Mouse (Mus musculus) lung, adult 2 months (tissue): ENCODE measurements around the gene Ryr3. TPM values are rescaled to one million over a fixed set of nuclear protein-coding genes. Genes with fewer than 3 reads are reported as not detected.

Source experiments
- DNase-seq: peaks from one replicate; pipeline ENCODE4 v3.0.0; 2022
- H3K4me1 ChIP-seq: fragments of 200-500 bp; 2 replicates; pipeline ENCODE4 v1.6.1; 2011; ENCODE audit warnings: low read length; ENCODE audit not compliant: control insufficient read depth, insufficient read depth
- H3K4me3 ChIP-seq: fragments of 200-500 bp; replicated peaks from 2 replicates; pipeline ENCODE3; 2011; ENCODE audit warnings: low read depth, mild to moderate bottlenecking, control low read depth, low read length; ENCODE audit errors: extremely low read depth
- CTCF ChIP-seq: fragments of 200-500 bp; IDR thresholded peaks from 2 replicates; pipeline ENCODE4 v1.5.1; 2011; ENCODE audit warnings: mild to moderate bottlenecking, low read length, control low read depth; ENCODE audit not compliant: insufficient read depth
- POLR2A ChIP-seq: fragments of 200-500 bp; IDR thresholded peaks from 2 replicates; pipeline ENCODE4 v1.6.1; 2011; ENCODE audit warnings: low read depth, mild to moderate bottlenecking, control low read depth, low read length, borderline replicate concordance; ENCODE audit errors: extremely low read depth
- WGBS: fragments of 180-500 bp; shearing (Covaris S2); methylation state at CpG from one replicate; pipeline ENCODE4 v1.1.7; 2018; 5-methylcytosine and 5-hydroxymethylcytosine counted together
- polyA plus RNA-seq: library from polyadenylated mRNA; depleted of rRNA; stranded (reverse); fragments of >200 nt; gene quantifications from 2 replicates; pipeline ENCODE4 v1.2.3, GENCODE M21; 2012

Gene Ryr3
- polyA plus RNA-seq, 1 experiment: 0.79 TPM

DNA sequence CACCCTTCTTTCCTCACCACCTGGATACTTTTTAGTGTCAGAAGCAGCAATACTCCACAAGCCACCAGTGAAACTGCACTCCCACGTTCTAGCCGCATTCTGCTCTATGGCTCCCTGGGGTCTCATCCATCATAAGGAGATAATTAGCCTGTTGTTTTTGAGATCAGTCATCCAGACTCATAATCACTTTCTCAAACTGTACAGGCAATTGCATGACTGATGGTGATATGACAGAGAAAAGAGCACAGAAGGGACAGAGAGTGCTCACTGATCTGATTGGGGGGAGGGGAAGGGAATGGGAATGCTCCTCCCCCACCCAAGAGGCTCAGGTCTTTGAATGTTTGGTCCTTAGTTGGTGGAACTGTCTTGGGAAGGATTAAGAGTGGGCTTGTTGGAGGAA, 397.8 kb downstream of the Ryr3 start:
- no peak for DNase-seq
- no peaks in the 10 kb centered on the region for H3K4me1 ChIP-seq
- no peak for TF ChIP-seq POLR2A
- no peak for TF ChIP-seq CTCF
- H3K4me3 ChIP-seq: no peak overlapping the region
- WGBS: 63% methylated on average over 2 of the region's 2 CpGs

DNA sequence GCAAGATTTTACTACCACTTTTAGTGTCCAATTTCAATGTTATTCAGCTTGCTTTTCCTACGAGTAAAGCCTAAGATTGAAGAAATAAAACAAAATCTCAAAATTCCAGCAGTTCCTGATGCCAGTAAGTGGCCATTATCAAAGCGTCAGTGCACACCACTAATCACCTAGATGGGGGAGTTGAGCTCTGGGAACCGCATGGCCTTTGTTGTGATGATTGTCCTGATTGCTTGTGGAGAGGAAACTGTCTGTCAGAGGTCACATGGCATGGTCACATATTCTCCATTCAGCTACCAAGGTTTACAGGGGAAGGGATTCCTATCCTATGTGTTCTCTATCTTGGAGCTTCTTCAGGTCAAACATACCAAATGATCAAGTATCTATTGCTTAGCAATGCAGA, 399.9 kb downstream of the Ryr3 start:
- no peak for DNase-seq
- H3K4me3 ChIP-seq: no peak overlapping the region
- no peaks in the 10 kb centered on the region for H3K4me1 ChIP-seq
- WGBS: 56% methylated on average over 3 of the region's 3 CpGs
- TF ChIP-seq POLR2A (no peak), CTCF (no peak)

DNA sequence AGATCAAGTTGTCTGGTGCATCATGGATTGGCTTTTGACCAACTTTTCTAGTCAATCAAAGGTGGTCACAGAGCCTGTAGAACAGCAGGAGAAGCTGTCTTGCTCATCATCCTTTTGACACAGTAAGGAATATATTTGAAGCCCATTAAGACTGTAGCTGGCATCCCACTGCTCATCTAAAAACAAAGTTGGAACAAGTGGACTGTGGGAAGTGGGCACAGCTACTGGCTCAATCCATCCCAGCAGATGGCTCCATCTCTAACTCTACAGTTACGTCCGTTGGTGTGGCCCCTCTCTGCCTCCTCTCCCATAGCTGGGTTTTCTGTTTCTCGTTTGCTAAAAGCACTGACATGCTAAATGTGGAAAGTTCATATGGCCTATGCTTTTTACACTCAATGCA, 400.9 kb downstream of the Ryr3 start:
- H3K4me3 ChIP-seq: no peak overlapping the region
- no peak for DNase-seq
- no peak for TF ChIP-seq CTCF
- no peak for TF ChIP-seq POLR2A
- no peaks in the 10 kb centered on the region for H3K4me1 ChIP-seq
- WGBS: 80% methylated on average over 3 of the region's 3 CpGs

DNA sequence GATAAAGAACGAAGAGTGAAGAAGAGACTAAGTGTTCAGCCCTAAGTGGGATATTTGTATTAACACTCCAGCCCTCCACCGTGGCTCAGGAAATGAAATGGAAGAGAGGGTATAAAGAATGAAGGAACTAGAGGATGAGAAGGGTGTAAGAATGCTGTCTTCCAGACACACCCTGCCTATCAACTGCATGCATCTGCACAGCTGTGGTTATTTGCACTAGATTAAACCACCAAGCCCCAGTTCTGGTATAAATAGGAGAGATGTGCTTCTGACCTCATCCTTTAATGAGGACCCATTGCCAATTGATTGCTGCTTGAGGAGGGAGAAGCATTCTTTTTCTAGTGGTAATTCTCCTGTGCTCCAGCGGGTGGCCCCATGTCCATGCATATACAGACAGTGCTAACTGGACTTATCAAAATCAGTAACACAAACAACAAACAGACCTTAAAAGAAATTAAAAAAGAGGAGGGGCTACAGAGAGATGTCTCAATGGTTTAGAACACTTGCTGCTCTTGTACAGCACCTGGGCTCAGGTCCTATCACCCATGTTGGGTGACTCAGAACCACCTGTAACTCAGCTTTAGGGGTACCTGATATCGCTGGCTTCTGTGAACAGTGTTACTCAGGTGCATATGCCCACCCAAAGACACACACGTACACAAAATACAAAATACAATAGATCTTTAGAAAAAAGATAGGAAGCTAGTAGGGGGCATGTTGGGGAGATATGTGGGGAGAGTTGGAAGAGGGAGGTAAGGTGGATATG, 404.1 kb downstream of the Ryr3 start:
- TF ChIP-seq POLR2A (no peak), CTCF (no peak)
- no peak for DNase-seq
- 64% methylated on average over 5 of the region's 5 CpGs for WGBS
- H3K4me3 ChIP-seq: no peak overlapping the region
- H3K4me1 ChIP-seq: no peaks in the 10 kb centered on the region

DNA sequence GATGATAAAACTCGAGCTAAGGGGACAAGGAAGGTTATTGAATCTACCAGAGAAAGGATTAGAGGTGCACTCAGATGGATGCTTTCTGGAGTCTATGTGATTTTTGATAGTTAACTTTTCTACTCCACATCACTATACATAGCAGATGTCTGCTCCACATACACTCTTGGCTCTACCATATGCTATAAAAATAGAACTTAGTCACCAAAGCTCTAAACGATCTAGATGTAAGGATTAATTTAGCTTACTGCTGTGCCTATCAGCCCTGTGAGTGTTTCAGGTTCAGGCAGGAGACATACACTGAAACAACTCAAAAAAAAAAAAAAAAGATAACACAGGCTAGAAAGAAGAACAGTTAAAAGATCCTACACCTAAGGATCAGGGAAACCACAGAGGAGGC, 410.9 kb downstream of the Ryr3 start:
- no peak for DNase-seq
- H3K4me1 ChIP-seq: no peaks in the 10 kb centered on the region
- 49% methylated on average over 2 of the region's 2 CpGs for WGBS
- TF ChIP-seq CTCF (no peak), POLR2A (no peak)
- H3K4me3 ChIP-seq: no peak overlapping the region

DNA sequence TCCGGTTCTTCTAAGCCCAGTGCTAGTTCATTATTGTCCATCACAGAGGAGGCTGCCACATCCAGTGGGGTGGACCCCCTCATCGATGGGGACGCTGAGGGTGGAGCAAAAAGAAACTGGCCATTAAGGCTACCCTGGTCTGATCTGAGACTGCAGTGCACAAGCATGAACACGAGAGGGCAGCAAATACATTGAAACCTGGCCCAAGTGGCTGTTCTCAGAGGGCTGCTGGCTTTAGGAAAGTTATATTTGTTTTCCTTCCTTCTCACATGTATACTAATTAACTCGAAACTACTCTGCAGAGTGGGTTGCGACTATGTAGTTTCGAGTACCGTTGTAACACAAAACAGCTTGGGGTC, 416.9 kb downstream of the Ryr3 start:
- DNase-seq: peak; percentile 42
- Histone ChIP-seq H3K4me1 (no peaks in the 10 kb centered on the region; the same call in 1 of the 2 replicates), H3K4me3 (no peak overlapping the region)
- 8% methylated on average over 8 of the region's 8 CpGs for WGBS
- TF ChIP-seq CTCF (peak; percentile 81), POLR2A (no peak)

DNA sequence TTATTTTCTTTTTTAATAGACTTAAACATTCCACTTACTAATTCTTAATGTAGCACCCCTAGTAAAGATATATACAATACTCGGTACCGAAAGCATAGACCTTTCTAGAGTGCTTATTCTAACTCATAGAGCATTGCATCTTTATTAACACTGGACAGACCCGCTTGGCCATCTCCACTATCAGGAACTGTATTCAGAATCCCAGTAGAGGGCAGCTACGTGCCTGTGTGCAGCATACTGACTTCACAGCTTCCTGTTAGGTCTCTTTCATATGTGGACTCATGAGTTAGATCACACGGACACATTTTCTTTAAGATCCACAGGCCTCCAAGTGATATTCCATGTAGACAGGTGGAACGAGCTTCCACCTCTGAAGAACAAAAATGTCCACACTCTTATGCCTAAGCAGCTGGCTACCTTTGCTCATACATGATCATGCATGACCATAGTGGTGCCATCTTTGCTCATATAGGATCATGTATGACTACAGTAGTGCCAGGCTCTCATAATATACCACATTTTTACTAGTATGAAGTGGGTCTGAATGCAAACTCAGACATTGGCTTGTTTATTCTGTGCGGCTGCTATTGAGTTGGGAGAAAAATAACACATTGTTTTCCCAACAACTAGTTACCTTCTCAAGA, 417.4 kb downstream of the Ryr3 start:
- no peak for DNase-seq
- TF ChIP-seq CTCF: no peak
- TF ChIP-seq POLR2A: no peak
- WGBS: 78% methylated on average over 7 of the region's 7 CpGs
- Histone ChIP-seq H3K4me1 (no peaks in the 10 kb centered on the region; the same call in 1 of the 2 replicates), H3K4me3 (no peak overlapping the region)

DNA sequence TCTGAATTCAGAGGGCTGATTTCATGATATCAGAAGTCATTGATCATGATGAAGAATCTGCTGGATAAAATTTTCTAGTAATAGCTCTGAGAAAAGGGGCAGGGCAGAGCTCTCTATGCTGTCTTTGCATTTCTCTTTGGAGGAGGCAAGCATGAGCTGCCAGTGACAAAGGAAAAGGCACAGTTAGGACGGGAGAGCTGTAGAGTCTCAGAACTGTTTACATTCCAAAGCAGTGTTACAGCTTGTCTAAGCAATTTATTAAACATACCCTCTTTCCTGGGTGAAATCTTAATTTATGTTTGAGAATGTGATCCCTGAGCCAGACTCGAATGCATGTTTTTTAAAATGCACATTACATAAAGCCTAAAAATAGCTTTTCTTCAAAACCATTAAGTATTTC, 435.3 kb downstream of the Ryr3 start:
- 21% methylated on average over 2 of the region's 2 CpGs for WGBS
- TF ChIP-seq CTCF (no peak), POLR2A (no peak)
- H3K4me3 ChIP-seq: no peak overlapping the region
- no peak for DNase-seq
- H3K4me1 ChIP-seq: no peaks in the 10 kb centered on the region

DNA sequence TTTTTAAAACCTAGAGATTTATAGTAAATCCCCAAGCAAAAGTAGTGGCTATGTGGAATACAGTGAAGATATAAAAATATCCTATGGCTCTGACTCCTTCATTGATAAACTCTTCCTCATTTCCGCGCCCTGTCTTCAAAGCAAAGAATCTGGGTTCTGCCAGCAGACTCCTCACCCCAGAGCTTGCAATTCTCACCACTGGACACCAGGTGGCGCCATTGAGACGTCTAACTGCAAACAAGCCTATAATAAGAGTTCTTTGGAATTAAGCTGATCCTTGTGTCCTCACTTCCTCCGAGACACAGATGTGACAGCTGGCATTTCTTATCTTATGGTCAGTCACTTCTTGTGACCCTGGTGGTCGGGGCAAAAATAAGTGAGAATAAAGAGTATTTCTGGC, 442.1 kb downstream of the Ryr3 start:
- TF ChIP-seq CTCF (peak; percentile 74), POLR2A (no peak)
- H3K4me1 ChIP-seq: no peaks in the 10 kb centered on the region
- no peak overlapping the region for H3K4me3 ChIP-seq
- 19% methylated on average over 6 of the region's 6 CpGs for WGBS
- DNase-seq: peak; percentile 65

DNA sequence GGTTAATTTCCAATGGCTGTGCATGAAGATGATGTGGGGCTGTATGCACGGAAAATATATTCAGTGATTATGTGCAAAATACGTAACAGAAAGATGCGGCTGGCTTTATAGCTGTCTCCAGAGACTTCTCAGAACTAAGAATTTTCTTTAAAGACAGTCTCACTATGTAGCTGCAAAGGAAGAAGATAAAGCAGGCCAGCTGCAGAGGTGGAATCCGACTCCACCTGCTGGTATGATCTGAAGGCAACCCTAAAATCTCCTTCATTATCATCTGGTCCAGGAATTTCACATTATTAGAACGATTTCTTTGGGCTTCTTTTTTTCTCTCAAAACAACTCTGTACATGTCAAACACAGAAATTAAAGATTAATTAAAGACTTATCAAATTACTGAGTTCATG, 449.2 kb downstream of the Ryr3 start:
- H3K4me1 ChIP-seq: no peaks in the 10 kb centered on the region
- no peak for DNase-seq
- TF ChIP-seq CTCF: no peak
- no peak for TF ChIP-seq POLR2A
- H3K4me3 ChIP-seq: no peak overlapping the region
- WGBS: 70% methylated on average over 5 of the region's 5 CpGs
